Mouse (Mus musculus) CD4-positive helper T cell, adult 2 months (primary cell): ENCODE results near the gene Ell2.

Experiments used
- DNase-seq: peaks from one replicate; pipeline ENCODE4 v3.0.0-alpha.2; 2012; ENCODE audit warnings: low read depth, missing footprints, low spot score

Ell2 gene

GRCm38 (mm10) chr13:75766238-75766637 lies 59.7 kb downstream of the Ell2 start:
- DNase-seq: no peak

DNA sequence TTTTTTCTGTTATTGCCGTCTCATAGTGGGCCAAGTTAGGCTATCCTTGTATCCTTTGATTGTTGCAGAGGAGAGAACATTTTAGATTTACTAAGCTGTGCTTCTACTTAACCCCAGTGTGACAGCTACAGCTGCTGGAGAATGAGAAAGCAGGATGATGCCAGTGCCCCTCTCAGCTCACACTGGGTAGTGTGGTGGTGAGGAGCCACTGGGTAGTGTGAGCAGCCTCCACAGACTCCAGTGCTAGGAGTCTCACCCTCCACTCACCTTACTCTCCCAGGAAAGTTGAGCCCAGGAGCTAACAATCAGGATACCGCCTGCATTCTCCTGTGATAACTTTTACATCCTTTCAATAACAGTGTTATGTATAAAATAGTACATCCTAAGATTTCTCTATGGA lies 60.4 kb downstream of the Ell2 start:
- no peak for DNase-seq

DNA sequence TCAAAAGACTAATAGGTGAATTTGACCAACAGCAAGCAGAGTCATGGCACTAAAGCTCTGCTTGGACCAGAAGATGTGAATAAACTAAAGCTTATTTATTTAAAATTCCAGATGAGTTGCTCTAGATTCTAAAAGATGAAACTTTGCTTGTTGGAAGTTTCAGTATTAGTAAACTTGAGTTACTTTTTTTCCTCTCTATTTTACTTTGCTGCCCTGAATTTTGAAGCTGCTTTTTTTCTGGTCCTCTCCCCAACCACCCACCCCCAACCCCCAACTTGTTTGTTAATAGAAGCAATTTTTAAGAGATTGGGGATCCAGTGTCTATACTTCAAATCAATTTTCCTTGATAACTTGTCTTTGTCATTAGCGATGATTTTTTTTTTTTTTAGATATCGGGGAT lies 64.2 kb downstream of the Ell2 start:
- no peak for DNase-seq

GRCm38 (mm10) chr13:75771404-75771803 lies 64.8 kb downstream of the Ell2 start:
- no peak for DNase-seq

DNA sequence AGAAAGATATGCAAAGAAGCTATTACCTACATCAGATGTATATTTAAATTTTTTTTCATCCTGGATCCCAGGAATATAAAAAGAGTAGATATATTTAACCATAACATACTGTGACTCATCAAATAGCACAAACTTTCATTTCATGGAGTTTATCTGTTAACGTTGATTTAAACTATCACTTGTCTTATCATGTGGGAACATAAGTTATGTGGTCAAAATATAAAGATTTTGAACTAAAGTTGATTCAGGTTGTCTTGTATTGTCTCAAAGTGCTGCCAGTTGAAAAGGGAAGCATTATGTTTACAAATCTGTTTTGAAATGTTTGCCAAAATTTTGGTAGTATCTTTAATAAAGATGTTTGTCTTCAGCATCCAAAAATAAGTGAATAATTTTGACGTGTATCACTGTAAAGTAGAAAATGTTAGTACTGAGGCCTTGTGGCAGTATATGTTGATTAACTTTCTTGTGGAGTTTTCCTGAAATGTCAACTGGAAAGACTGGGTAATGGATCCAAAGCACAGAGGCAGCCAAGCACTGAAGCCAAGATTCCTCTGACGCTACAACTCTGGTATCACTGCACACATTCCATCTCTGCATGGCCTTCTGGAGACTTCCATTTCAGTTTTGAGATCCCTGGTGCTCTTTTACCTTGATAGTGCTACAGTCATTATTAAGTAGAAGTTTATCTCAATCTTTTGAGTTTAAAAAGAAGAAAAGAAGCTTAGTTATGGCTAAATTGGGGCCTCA lies 65.6 kb downstream of the Ell2 start:
- no peak for DNase-seq

GRCm38 (mm10) chr13:75775961-75776360 lies 69.4 kb downstream of the Ell2 start:
- no peak for DNase-seq

GRCm38 (mm10) chr13:75776692-75777091 lies 70.1 kb downstream of the Ell2 start:
- no peak for DNase-seq

DNA sequence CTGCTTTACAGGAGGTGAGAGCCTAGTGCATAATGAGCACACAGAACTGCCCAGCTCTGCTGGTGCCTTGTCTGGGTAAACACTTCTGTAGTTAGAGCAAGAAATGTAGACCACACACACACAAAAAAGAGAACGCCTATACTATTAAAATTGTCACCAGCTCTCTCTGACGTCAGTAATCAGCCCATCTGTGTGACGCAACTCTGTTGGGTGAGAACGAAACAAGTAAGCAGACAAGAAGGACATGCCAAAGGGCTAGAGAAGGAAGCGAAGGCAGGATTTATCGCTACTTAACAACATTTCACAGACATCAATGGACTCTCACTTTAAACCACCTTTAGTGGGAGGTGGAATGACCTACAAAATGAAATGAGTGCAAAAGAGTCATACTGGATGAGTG lies 71.6 kb downstream of the Ell2 start:
- no peak for DNase-seq

DNA sequence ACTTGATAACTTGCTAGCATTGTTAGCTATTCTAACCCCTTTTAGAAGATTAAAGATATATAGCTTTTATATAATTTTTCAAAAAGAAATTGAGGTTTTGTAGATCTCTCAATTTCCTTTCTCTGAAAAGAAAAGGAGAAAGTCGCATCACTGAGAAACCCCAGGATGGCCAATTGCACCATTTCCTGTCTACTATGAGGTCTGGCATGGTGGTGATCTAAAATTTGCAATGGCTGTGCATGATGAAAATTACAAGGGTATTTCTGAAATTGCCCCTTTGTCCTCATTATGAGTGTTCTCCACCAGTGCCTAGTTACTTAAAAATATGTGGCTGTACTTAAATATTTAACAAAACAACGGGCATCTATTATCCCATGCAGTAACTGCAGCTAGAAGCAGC lies 72.6 kb downstream of the Ell2 start:
- DNase-seq: no peak

GRCm38 (mm10) chr13:75780096-75780495 lies 73.5 kb downstream of the Ell2 start:
- DNase-seq: no peak

DNA sequence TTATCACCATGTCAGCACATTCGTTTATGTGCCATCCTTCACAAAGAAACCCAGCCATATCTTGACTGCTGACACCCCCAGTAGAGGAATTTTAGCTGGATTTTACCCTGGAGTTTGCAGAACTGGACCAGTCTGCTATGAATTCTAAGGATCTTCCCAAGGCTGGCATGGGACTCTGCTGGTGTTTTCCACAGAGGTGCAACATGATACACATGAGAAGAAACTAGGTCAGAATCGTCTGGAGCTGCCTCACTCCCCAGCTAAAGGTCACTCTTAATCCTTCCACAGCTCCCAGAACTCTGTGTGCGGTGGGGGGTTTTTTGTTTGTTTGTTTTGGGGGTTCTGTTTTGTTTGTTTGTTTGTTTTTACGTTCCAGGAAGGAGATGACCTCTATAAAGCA lies 79.2 kb downstream of the Ell2 start:
- DNase-seq: no peak

DNA sequence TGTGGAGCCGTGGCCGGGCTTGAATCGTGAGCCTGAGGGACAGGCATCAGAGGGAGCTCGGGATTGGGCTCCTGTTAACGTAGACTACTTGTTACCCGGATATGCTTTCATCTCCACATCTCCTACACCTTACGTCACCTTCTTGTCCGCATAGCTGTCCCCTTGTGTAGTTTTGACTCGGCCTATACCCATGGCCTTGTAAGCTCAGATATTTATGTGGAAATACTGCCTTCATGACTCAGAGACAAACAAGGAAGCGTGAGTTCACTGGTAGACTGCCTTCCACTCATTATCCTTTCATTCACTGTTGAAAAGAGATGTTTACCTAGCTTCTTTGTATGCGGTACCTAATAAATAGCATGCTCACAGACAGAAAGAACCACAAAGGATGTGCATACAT lies 79.7 kb downstream of the Ell2 start:
- DNase-seq: no peak

DNA sequence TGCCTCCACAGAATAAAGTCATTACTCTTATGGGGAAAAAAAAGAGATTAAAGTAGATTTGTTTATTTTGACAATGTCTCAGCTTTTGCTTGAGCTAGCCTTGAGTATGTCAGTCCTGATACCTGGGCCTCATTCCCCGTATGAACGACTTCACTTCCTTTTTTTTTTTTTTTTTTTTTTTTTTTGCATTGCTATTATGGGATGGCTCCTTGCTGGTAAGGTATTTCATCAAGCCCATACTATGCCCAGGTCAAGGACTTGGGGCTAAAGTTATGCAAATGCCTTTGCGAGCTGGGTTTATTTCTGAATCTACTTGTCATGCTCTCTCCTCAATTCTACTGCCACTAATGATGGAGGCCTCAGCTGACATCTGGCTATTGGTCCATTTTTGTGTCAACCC lies 80.8 kb downstream of the Ell2 start:
- DNase-seq: no peak

GRCm38 (mm10) chr13:75788178-75788577 lies 81.6 kb downstream of the Ell2 start:
- no peak for DNase-seq

GRCm38 (mm10) chr13:75789061-75789834 lies 82.7 kb downstream of the Ell2 start:
- DNase-seq: no peak

GRCm38 (mm10) chr13:75790550-75791205 lies 84.1 kb downstream of the Ell2 start:
- no peak for DNase-seq

DNA sequence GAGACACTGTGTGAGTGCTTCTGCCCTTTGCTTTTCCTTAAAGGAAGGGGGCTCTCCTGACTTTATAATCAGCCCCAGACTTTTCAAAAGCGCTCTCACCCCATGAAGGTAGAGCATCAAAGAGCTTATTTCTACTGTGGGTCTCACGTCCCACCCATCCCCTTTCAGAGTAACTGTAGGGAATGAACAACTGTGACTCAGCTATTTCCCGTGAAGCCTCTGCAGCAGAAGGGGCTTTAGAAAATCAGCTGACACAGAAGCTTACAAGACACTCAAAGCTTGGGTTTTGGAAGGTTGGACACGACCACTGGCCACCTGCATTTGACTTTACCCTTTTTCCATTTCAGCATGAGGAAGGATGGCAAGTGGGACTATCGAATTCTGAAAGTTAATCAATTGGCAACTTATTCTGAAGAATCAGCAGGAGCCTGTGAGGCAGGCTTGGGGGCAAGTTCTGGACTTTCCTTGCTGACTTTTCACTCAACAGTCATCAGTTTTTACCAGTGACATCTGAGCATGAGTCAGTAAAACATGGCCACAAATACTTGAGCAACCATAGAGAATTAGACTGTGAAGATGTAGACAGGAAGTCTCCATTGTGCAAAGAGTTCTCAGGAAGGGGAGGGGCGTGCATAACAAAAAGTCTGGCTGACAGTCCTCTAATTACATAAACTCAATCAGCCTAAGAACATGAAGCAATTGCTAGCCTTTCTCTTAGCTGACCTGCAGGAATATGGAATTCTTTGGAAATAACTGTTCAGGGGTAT lies 87.5 kb downstream of the Ell2 start:
- peak; percentile 9 for DNase-seq

- DNase-seq: peak; percentile 93
Measured at GRCm38 (mm10) chr13:75797369-75798141, 91.0 kb downstream of the Ell2 start.

- no peak for DNase-seq
Measured at GRCm38 (mm10) chr13:75798413-75799302, 92.1 kb downstream of the Ell2 start.

DNA sequence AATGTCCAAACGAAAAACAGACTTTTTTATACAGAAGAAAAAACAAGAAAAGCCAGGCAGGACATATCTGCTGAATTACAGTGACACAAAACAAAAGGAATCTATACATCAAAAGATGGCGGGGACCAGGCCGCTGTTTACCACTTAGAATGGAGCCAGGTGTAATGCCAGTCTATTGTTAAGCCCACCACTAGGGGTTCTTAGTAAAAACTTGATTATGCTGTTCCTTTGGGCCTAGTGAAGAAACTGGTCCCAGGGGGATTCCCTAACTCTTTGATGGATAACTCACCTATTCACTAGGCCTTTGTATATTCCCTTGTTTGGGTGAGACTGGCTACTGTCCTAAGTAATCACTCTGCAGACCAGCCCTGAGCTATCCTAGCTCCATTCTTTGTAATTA lies 92.9 kb downstream of the Ell2 start:
- no peak for DNase-seq
